Mouse (Mus musculus) kidney, embryonic 14.5 days (tissue): Measurements from ENCODE around the gene Eef1a2. TPM values are rescaled to one million over a fixed set of nuclear protein-coding genes. Genes with fewer than 3 reads are reported as not detected.

Source experiments
- ATAC-seq: fragments of 200-750 bp; cut with Nextera tagmentation; 2 replicates; pipeline ENCODE4 v1.8.0; 2017; ENCODE audit warnings: moderate number of reproducible peaks, mild to moderate bottlenecking, moderate TSS enrichment, moderate library complexity; ENCODE audit not compliant: low FRiP score, low TSS enrichment
- H3K27ac ChIP-seq: fragments of 300-500 bp; sonication (generic); 2 replicates; pipeline ENCODE4 v1.5.1; 2014; ENCODE audit warnings: low read depth, mild to moderate bottlenecking, low read length, moderate library complexity, mixed read lengths
- H3K27me3 ChIP-seq: fragments of 300-500 bp; sonication (generic); 2 replicates; pipeline ENCODE4 v1.6.1; 2014; ENCODE audit warnings: mild to moderate bottlenecking, low read length; ENCODE audit not compliant: control insufficient read depth, insufficient read depth
- H3K36me3 ChIP-seq: fragments of 300-500 bp; sonication (generic); 2 replicates; pipeline ENCODE4 v1.6.1; 2014; ENCODE audit warnings: low read length, mixed read lengths; ENCODE audit not compliant: control insufficient read depth, insufficient read depth
- H3K4me1 ChIP-seq: fragments of 300-500 bp; sonication (generic); 2 replicates; pipeline ENCODE4 v1.6.1; 2014; ENCODE audit warnings: low read length, mixed read lengths; ENCODE audit not compliant: control insufficient read depth, insufficient read depth
- H3K4me2 ChIP-seq: fragments of 300-500 bp; sonication (generic); replicated peaks from 2 replicates; pipeline ENCODE4 v1.6.1; 2014; ENCODE audit warnings: low read depth, mild to moderate bottlenecking, low read length
- H3K4me3 ChIP-seq: fragments of 300-500 bp; sonication (generic); 2 replicates; pipeline ENCODE4 v1.5.1; 2014; ENCODE audit warnings: mild to moderate bottlenecking, low read length
- H3K9ac ChIP-seq: fragments of 300-500 bp; sonication (generic); 2 replicates; pipeline ENCODE4 v1.6.1; 2014; ENCODE audit warnings: low read depth, mild to moderate bottlenecking, low read length, moderate library complexity
- H3K9me3 ChIP-seq: fragments of 300-500 bp; sonication (generic); 2 replicates; pipeline ENCODE4 v1.6.1; 2016; ENCODE audit warnings: low read length; ENCODE audit not compliant: control insufficient read depth
- WGBS: fragments of 180-500 bp; shearing (Covaris S2); extraction: QIAGEN DNeasy Blood & Tissue Kit; methylation state at CpG from one replicate; pipeline ENCODE4 v1.1.7; 2014; 5-methylcytosine and 5-hydroxymethylcytosine counted together
- polyA plus RNA-seq: library from polyadenylated mRNA; unstranded; fragments of >200 nt; fragmentation: Nextera tagmentation; extraction: Ambion mirVana; gene quantifications from 2 replicates; pipeline ENCODE4 v1.2.1, GENCODE M21; 2014

Gene Eef1a2
- polyA plus RNA-seq = not detected in 2 replicates

DNA sequence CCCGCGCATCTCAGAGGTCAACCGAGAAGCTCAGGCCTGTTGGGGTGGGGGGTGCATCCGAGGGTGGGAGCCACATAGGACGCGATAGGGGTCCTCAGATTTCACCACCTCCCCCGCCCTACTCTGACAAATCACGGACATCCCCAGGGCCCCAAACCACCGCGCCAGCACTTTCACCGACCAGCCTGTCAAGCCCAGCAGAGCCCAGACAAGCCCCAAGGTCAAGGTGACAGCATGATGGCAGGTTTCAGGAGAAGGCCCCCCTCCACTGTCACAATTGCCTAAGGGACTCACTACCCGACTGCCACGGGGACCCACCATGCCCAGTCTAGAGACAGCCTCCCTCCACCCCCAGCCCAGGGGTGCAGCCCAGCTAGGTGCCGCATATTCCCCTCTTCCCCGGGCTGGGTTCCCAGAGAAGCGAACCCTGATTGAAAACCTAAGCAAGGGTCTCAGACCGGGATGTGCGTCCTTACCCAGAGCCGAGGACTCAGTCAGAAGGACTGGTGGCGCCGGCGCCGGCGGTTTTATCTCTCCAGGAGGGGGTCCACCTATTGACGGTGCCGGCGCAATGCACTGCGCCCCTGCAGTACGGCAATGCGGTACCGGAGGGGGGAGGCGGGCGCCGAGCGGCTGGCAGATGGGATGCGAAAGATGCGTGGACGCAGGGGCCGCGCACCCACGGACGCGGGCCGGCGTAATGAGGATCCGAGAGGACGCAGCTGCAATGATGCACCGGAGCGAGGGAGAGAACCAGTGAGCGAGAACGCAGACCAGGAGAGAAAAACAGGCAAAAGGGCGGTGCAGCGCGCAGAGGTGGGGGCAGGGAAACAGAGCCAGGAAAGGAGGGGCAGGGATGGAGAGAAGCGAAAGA, at the start of gene Eef1a2:
TSS of gene Eef1a2 (minus strand) at position 767 of the 874 bp plus-strand sequence.
- Histone ChIP-seq H3K4me1 (peaks cover 3% of the 10 kb centered on the region; the same call in 1 of the 2 replicates), H3K27me3 (peaks cover 42% of the 10 kb centered on the region), H3K4me3 (peak within 1 kb of the TSS; percentile 24; the same call in 1 of the 2 replicates), H3K9ac (no peak within 1 kb of the TSS; the same call in 1 of the 2 replicates), H3K9me3 (no peaks in the 10 kb centered on the region), H3K4me2 (peak within 1 kb of the TSS; percentile 42), H3K36me3 (no peaks in the 10 kb centered on the region), H3K27ac (no peak within 1 kb of the TSS)
- peak; percentile 62; the same call in 1 of the 2 replicates for ATAC-seq
- WGBS = 2% methylated on average over 55 of the region's 55 CpGs

DNA sequence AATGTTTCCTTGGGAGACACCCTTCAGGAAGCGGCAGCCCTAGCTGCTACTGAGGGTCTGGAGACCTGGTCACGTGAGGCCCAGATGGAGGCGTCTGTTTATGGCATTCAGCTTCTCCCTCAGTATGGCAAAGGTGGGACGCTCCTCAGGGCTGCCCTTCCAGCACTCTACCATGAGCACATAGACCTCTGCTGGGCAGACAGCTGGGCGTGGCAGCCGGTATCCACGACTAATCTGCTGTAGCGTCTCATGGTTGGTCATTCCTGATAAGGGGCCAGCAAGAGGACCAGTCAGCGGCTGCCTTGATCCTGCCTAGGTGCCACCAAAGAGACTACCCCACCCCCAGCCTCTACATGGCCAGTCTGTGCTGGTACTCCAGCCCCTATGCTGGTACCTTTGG, 49.3 kb upstream of the Eef1a2 start:
- Histone ChIP-seq H3K27ac (no peak overlapping the region), H3K9ac (no peak overlapping the region), H3K4me1 (no peaks in the 10 kb centered on the region), H3K9me3 (no peaks in the 10 kb centered on the region), H3K4me2 (no peak overlapping the region), H3K27me3 (peaks cover under 1% of the 10 kb centered on the region; the same call in 1 of the 2 replicates), H3K36me3 (no peaks in the 10 kb centered on the region), H3K4me3 (no peak overlapping the region)
- WGBS = 77% methylated on average over 9 of the region's 9 CpGs
- ATAC-seq = no peak

DNA sequence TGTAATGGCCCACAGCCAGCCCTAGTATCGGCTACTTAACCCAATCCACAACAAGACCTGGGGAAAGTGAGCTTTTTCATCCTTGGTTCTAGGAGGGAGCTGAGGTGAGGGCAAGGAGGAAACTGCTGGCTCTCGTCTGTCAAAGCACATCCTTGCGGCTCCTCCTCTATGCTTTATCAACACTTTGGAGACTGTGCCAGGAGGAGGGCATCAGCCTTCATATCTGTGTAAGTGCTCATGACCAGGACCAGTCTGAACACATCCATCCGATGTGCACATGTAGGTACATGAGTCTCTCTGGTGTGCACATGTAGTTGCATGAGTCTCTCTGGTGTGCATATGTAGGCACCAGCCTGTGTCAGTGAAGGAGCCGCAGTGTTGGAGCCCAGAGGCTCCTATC, 48.9 kb upstream of the Eef1a2 start:
- Histone ChIP-seq H3K9me3 (no peaks in the 10 kb centered on the region), H3K36me3 (no peaks in the 10 kb centered on the region), H3K4me1 (no peaks in the 10 kb centered on the region), H3K27ac (no peak overlapping the region), H3K4me3 (no peak overlapping the region), H3K9ac (no peak overlapping the region), H3K27me3 (no peaks in the 10 kb centered on the region), H3K4me2 (no peak overlapping the region)
- 82% methylated on average over 5 of the region's 5 CpGs for WGBS
- ATAC-seq = no peak

DNA sequence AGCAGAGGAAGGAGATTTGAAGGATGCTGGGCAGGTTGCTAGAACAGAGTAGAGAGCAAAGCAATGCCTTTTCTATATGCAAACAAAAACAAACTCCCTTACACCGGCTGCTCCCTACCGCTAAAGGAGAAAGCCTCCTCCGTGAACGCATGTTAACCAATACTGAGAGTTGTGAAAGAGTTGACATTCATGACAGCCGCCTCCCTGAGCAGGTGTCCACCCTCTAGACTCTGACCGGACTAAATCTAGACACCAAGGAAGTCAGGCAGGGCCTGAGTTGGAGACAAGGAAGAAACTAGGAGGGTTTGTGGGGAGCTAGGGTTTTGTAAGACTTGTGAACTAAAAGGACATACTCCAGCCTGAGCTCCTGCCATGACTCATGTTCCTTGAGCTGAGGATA, 46.1 kb upstream of the Eef1a2 start:
- H3K27me3 ChIP-seq = no peaks in the 10 kb centered on the region
- H3K4me1 ChIP-seq = no peaks in the 10 kb centered on the region
- H3K27ac ChIP-seq = no peak overlapping the region
- H3K4me2 ChIP-seq = no peak overlapping the region
- no peak for ATAC-seq
- 75% methylated on average over 6 of the region's 6 CpGs for WGBS
- no peak overlapping the region for H3K4me3 ChIP-seq
- H3K36me3 ChIP-seq = no peaks in the 10 kb centered on the region
- H3K9me3 ChIP-seq = no peaks in the 10 kb centered on the region
- H3K9ac ChIP-seq = no peak overlapping the region

DNA sequence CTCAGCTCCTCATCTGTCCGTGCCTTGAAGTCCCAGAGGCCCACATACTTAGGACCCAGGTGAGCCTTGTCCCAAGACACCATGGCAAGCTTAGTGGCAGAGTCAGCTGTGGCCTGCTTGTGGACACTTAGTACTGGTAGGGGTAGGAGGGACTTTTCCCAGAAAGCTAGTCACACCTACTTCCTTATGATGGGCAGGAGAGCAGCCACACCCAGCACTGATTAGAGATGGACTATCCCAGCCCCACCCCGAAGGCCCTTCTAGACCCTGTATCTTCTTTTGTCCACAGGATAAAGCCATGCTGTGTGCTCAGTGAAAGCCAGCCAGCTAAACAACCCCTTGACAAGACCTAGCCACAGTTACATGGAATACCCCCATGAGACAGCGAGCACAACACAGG, 45.6 kb upstream of the Eef1a2 start, which contains the start of gene Ptk6:
TSS of gene Ptk6 (minus strand) at position 368 of the 400 bp plus-strand sequence.
- Histone ChIP-seq H3K4me3 (no peak within 1 kb of the TSS), H3K36me3 (no peaks in the 10 kb centered on the region), H3K9ac (no peak within 1 kb of the TSS), H3K27me3 (no peaks in the 10 kb centered on the region), H3K27ac (no peak within 1 kb of the TSS), H3K4me1 (no peaks in the 10 kb centered on the region), H3K4me2 (no peak within 1 kb of the TSS), H3K9me3 (no peaks in the 10 kb centered on the region)
- WGBS = 96% methylated on average over 3 of the region's 3 CpGs
- ATAC-seq = no peak

DNA sequence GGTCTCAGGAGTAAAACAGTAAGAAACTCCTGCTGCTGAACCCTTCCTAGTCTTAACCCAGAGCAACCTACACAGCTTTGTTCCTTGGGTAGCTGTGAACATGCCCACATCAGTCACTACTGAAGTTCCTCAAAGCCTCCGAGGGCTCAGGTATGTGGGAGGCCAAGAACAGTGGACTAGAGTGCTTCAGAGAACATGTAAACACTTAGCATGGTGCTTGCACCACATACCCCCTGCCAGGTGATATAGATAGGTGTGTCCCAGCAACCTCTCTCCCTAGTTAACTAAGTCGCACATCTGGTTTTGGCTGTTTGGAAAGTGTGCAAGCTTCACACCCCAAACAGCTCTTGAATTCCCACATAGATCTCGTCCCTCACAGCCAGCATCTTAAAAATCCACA, 44.8 kb upstream of the Eef1a2 start:
- Histone ChIP-seq H3K27ac (no peak overlapping the region), H3K9me3 (no peaks in the 10 kb centered on the region), H3K4me2 (no peak overlapping the region), H3K9ac (no peak overlapping the region), H3K27me3 (no peaks in the 10 kb centered on the region), H3K4me3 (no peak overlapping the region), H3K36me3 (no peaks in the 10 kb centered on the region), H3K4me1 (no peaks in the 10 kb centered on the region)
- WGBS = 71% methylated on average over 3 of the region's 3 CpGs
- ATAC-seq = no peak

DNA sequence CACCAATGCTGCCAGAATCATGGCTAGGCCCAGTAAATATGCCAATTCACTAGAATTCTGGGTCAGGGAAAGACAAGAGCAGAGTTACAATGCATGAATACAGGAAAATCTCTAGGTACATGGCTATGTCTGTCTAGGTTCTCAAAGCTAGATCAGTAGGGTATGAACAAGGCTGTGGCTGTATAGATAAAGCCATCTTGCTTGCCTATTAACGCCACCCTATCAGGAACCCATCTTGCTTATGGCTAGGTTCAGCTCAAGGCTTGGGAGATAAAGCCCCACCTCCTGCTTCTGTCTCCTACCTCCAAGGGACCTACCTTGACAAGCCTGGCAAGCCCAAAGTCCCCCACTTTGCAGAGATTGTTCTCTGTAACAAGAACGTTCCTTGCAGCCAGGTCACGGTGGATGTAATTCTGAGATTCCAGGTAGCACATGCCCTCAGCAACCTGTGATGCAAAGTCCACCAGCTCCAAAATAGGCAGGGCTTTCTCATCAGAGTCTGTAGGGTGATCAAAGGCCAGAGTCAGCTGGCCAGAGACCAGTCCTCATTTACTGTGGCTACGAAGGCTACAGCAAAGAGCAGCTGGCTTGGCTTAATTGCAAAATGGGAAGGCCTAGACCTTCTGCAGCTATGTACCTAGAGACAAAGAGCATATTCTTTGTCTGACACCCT, 40.0 kb upstream of the Eef1a2 start:
- Histone ChIP-seq H3K4me3 (no peak overlapping the region), H3K9me3 (no peaks in the 10 kb centered on the region), H3K4me2 (no peak overlapping the region), H3K4me1 (no peaks in the 10 kb centered on the region), H3K27me3 (no peaks in the 10 kb centered on the region), H3K9ac (no peak overlapping the region), H3K36me3 (no peaks in the 10 kb centered on the region), H3K27ac (no peak overlapping the region)
- ATAC-seq = no peak
- WGBS = 87% methylated on average over 4 of the region's 4 CpGs

DNA sequence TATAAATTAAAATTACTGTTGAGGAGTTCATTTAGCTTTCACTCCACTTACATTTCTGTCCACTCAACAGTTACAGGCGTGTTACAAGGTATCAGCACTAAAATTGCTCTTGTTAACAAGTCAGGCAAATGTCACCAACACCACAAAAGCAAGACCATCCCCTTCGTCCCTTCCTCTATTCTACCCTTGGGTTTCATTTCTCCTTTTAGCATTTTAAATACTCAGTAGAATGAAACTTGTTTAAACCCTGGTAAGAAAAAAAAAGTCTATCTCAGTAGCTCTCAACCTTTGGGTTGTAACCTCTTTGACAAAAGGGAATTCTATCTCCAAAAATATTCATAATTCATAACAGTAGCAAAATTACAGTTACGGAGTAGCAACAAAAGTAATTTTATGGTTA, 36.2 kb upstream of the Eef1a2 start:
- Histone ChIP-seq H3K4me2 (no peak overlapping the region), H3K9me3 (no peaks in the 10 kb centered on the region), H3K4me3 (no peak overlapping the region), H3K27ac (no peak overlapping the region), H3K36me3 (peaks cover 13% of the 10 kb centered on the region; the same call in 1 of the 2 replicates), H3K27me3 (no peaks in the 10 kb centered on the region), H3K9ac (no peak overlapping the region), H3K4me1 (peaks cover 6% of the 10 kb centered on the region; the same call in 1 of the 2 replicates)
- no peak for ATAC-seq
- WGBS = 70% methylated on average over 3 of the region's 3 CpGs

DNA sequence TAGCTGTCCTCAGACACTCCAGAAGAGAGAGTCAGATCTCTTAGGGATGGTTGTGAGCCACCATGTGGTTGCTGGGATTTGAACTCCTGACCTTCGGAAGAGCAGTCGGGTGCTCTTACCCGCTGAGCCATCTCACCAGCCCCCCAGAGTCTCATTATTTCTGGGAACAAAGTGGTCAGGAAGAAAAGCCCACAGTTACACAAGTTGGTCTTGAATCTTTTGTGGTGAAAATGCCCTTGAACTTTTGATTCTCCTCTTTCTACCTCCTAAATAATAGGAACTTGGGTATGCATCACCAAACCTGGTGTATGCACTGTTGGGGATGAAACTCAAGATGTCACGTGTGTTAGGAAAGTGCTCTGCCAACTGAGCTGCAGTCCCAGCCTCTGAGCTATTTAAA, 35.1 kb upstream of the Eef1a2 start:
- 73% methylated on average over 4 of the region's 4 CpGs for WGBS
- no peak for ATAC-seq
- no peak overlapping the region for H3K27ac ChIP-seq

More for the DNA sequence above, 35.1 kb upstream of the Eef1a2 start:
- Histone ChIP-seq H3K27me3 (no peaks in the 10 kb centered on the region), H3K9me3 (no peaks in the 10 kb centered on the region), H3K4me2 (no peak overlapping the region), H3K4me3 (no peak overlapping the region), H3K4me1 (peaks cover 6% of the 10 kb centered on the region; the same call in 1 of the 2 replicates), H3K9ac (no peak overlapping the region), H3K36me3 (peaks cover 13% of the 10 kb centered on the region; the same call in 1 of the 2 replicates)
